ENCODE assay signal across 16 mouse cellular contexts in the genomic region with DNA sequence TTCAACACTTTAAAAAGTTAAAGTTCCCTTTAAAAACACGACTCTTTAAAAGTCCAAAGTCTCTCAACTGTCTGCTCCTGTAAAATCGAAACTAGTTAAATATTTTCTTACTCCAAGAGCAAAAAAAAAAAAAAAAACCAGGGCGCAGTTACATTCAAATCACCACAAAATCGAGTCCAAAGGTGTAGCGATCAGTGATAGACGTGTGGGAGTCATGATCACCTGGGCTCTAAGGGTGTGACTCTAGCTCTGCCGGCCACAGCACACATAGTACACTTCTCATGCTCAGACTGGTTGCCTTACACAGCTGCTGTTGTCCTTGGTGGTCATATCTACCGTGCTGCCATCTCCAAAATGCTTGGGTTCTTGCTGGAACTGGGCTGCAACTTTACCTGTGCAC. TPM values are rescaled to one million over a fixed set of nuclear protein-coding genes. Genes with fewer than 3 reads are reported as not detected.
DNase-seq lines count a peak whose midpoint lies in the region; ATAC-seq and TF ChIP-seq lines count a peak whose summit lies in the region.
"Had no signal": no experiment of that assay in that cellular context is flagged by ENCODE, and none has a peak within 500 bp of the region (broad histone marks: within the 10 kb centered on the region; RNA-seq: fewer than 3 reads in every experiment).

No protein-coding gene starts in this region.

- no peaks in the 10 kb centered on the region for H3K36me3 ChIP-seq in CH12.LX (replicated peaks in 1 of 2; ENCODE audit: control insufficient read depth in 1 of 2, insufficient read depth in 1 of 2, low read length in 1 of 2)
- no peaks in the 10 kb centered on the region for H3K36me3 ChIP-seq in intestine, embryonic 14.5 days (ENCODE audit: control insufficient read depth, insufficient read depth, low read length)
- H3K36me3 ChIP-seq in small intestine, adult 2 months (ENCODE audit: control insufficient read depth, insufficient read depth, low read length) = no peaks in the 10 kb centered on the region
- H3K36me3 ChIP-seq: forebrain, embryonic 15.5 days; limb, embryonic 12.5 days had no signal

- no peaks in the 10 kb centered on the region for H3K9me3 ChIP-seq in CH12.LX (replicated peaks; ENCODE audit: low read length)
- H3K9me3 ChIP-seq in intestine, embryonic 14.5 days (ENCODE audit: control insufficient read depth, low read length) = no peaks in the 10 kb centered on the region
- H3K9me3 ChIP-seq: forebrain, embryonic 15.5 days; limb, embryonic 12.5 days had no signal

- no peak overlapping the region for H3K4me2 ChIP-seq in CH12.LX (ENCODE audit: insufficient read depth, low read depth, poor library complexity, severe bottlenecking)
- H3K4me2 ChIP-seq in intestine, embryonic 14.5 days (ENCODE audit: low read length) = peak overlapping the region; percentile 22; the same call in 1 of the 2 replicates
- H3K4me2 ChIP-seq: forebrain, embryonic 15.5 days; hindbrain, embryonic 14.5 days; limb, embryonic 12.5 days had no signal

- no peak for DNase-seq in CH12.LX (ENCODE audit: extremely low read depth)
- peak; percentile 55 for DNase-seq in intestine, embryonic 14.5 days (ENCODE audit: low spot score)
- DNase-seq in kidney, postnatal 14 days = peak; percentile 27
- DNase-seq in urinary bladder, adult 18-20 months (ENCODE audit: low spot score in 2 of 2) = no peak
- DNase-seq in embryo, embryonic 10 days (ENCODE audit: low spot score) = no peak
- DNase-seq in natural killer cell, adult 2 months (ENCODE audit: low spot score in 2 of 2) = no peak
- DNase-seq: adrenal gland, postnatal 25 days; cerebellum, adult 8-10 months; heart, adult 2 months; retina, postnatal 1 day had no signal

- no peak overlapping the region for H3K4me3 ChIP-seq in CH12.LX (replicated peaks in 1 of 3; ENCODE audit: low read depth in 2 of 3, low read length in 2 of 3, poor library complexity in 1 of 3)
- H3K4me3 ChIP-seq in intestine, embryonic 14.5 days (ENCODE audit: low read depth, low read length) = no peak overlapping the region
- H3K4me3 ChIP-seq in small intestine, adult 2 months (ENCODE audit: low read depth, low read length) = no peak overlapping the region
- H3K4me3 ChIP-seq: forebrain, embryonic 15.5 days; heart, adult 2 months; limb, embryonic 12.5 days had no signal

- no peaks in the 10 kb centered on the region for H3K4me1 ChIP-seq in CH12.LX (ENCODE audit: control insufficient read depth in 1 of 2, insufficient read depth in 2 of 2)
- H3K4me1 ChIP-seq in intestine, embryonic 14.5 days (replicated peaks; ENCODE audit: control insufficient read depth, insufficient read depth, low read length) = no peaks in the 10 kb centered on the region
- peaks cover 2% of the 10 kb centered on the region; the same call in 1 of the 2 replicates for H3K4me1 ChIP-seq in small intestine, adult 2 months (ENCODE audit: control insufficient read depth, insufficient read depth, insufficient read length, low read length)
- H3K4me1 ChIP-seq: forebrain, embryonic 15.5 days; limb, embryonic 12.5 days had no signal

- in situ Hi-C loops in CH12.LX (cut with MboI; ENCODE audit: low pct_ligation_motif_present, low pct_unique_long_range_greater_than_20kb, low sequenced_read_pairs) = no loop called here

- TF ChIP-seq CTCF in CH12.LX (conservative IDR thresholded peaks at IDR 0.05 in 1 of 2, IDR thresholded peaks at IDR 0.05 in 1 of 2; ENCODE audit: low read depth in 2 of 2, low read length in 2 of 2) = no peak
- no peak for TF ChIP-seq CTCF in small intestine, adult 2 months (IDR thresholded peaks at IDR 0.05; ENCODE audit: extremely low read depth, insufficient read length, insufficient replicate concordance, low read depth, low read length)

- no peaks in the 10 kb centered on the region for H3K79me2 ChIP-seq in CH12.LX (replicated peaks; ENCODE audit: control insufficient read depth, extremely low read depth, insufficient read depth, poor library complexity, severe bottlenecking)

- dilution Hi-C loops in CH12.LX (cut with MboI; ENCODE audit: extremely low pct_ligation_motif_present, extremely low pct_unique_long_range_greater_than_20kb, low sequenced_read_pairs) = no loop called here

- ATAC-seq in intestine, embryonic 14.5 days (replicated peaks; ENCODE audit: low FRiP score, low TSS enrichment, low read depth) = peak; percentile 93
- ATAC-seq: activated CD4-positive, CD25-positive, alpha-beta regulatory T cell, adult 4 months; forebrain, embryonic 15.5 days; lung, postnatal 0 days had no signal

- TF ChIP-seq RAD21 in CH12.LX (IDR thresholded peaks at IDR 0.05; ENCODE audit: low read depth, low read length) = no peak

- 64% methylated on average over 8 of the region's 8 CpGs for WGBS in intestine, embryonic 14.5 days
- WGBS in small intestine, adult 2 months = 25% methylated on average over 8 of the region's 8 CpGs

- TF ChIP-seq EP300 in CH12.LX (IDR thresholded peaks at IDR 0.05; ENCODE audit: low read length) = no peak

- no peak for TF ChIP-seq POLR2A in CH12.LX (IDR thresholded peaks at IDR 0.05; ENCODE audit: low read depth, low read length)
- TF ChIP-seq POLR2A in small intestine, adult 2 months (IDR thresholded peaks at IDR 0.05; ENCODE audit: low read depth, low read length) = no peak

- H3K9ac ChIP-seq in CH12.LX (ENCODE audit: insufficient read depth, low read depth) = no peak overlapping the region
- H3K9ac ChIP-seq in intestine, embryonic 14.5 days (ENCODE audit: low read length) = no peak overlapping the region
- H3K9ac ChIP-seq: forebrain, embryonic 15.5 days; hindbrain, embryonic 14.5 days; limb, embryonic 12.5 days had no signal

- no peak overlapping the region for H3K27ac ChIP-seq in CH12.LX (ENCODE audit: insufficient read depth, low read depth)
- no peak overlapping the region for H3K27ac ChIP-seq in intestine, embryonic 14.5 days (ENCODE audit: low read depth)
- H3K27ac ChIP-seq in small intestine, adult 2 months (ENCODE audit: insufficient read depth, low read depth, low read length) = peak overlapping the region; percentile 83
- H3K27ac ChIP-seq: forebrain, embryonic 15.5 days; heart, adult 2 months; hindbrain, embryonic 14.5 days; limb, embryonic 12.5 days had no signal

- H3K27me3 ChIP-seq in CH12.LX (replicated peaks) = peaks cover 20% of the 10 kb centered on the region
- H3K27me3 ChIP-seq in intestine, embryonic 14.5 days (replicated peaks; ENCODE audit: control insufficient read depth, insufficient read depth, low read length) = no peaks in the 10 kb centered on the region; the same call in 1 of the 2 replicates
- H3K27me3 ChIP-seq in small intestine, adult 2 months (ENCODE audit: control insufficient read depth, insufficient read depth, low read length) = no peaks in the 10 kb centered on the region; the same call in 1 of the 2 replicates
- H3K27me3 ChIP-seq: forebrain, embryonic 15.5 days had no signal

TF ChIP-seq in CH12.LX, 34 proteins besides CTCF, POLR2A, EP300 and RAD21:
- TF ChIP-seq ZNF384 (IDR thresholded peaks at IDR 0.05; ENCODE audit: low read depth, low read length) (peak; percentile 66), TBP (conservative IDR thresholded peaks at IDR 0.05; ENCODE audit: low read depth, low read length) (no peak)

RNA-seq across cellular contexts. Expression of gene Fam120b, which starts 6.6 kb away (rescaled TPM):
- total RNA-seq in CH12.LX (2012; rRNA removed) (17.8 and 19.5 TPM in 2 replicates), CH12.LX (2014; rRNA removed) (17.2 and 18.7 TPM in 2 replicates)
- polyA plus RNA-seq in CH12.LX (2012; ENCODE audit: insufficient read length, low read depth) = 14.9 and 18.1 TPM in 2 replicates
- polyA plus RNA-seq in intestine, embryonic 14.5 days (2014; fragmentation: Nextera tagmentation; extraction: Ambion mirVana) = 29.6 and 31.1 TPM in 2 replicates
- polyA plus RNA-seq in small intestine, adult 2 months (2012; rRNA removed) = 5.3 and 7.6 TPM in 2 replicates

RNA-seq across cellular contexts. Expression of gene Dll1, which starts 12.7 kb away (rescaled TPM):
- total RNA-seq in CH12.LX (2012; rRNA removed) = 0.25 TPM in 1 of 2 replicates, not detected in the other
- total RNA-seq in CH12.LX (2014; rRNA removed) = 0.52 and 0.68 TPM in 2 replicates
- 0.14 and 0.29 TPM in 2 replicates for polyA plus RNA-seq in CH12.LX (2012; ENCODE audit: insufficient read length, low read depth)
- polyA plus RNA-seq in intestine, embryonic 14.5 days (2014; fragmentation: Nextera tagmentation; extraction: Ambion mirVana) = 20.0 and 24.1 TPM in 2 replicates
- 22.4 and 52.5 TPM in 2 replicates for polyA plus RNA-seq in small intestine, adult 2 months (2012; rRNA removed)

Comparison
In these comparisons a context has a peak if more than half of its experiments do, and no peak if none do; other contexts are left out.
1. DNase-seq: peak in intestine, embryonic 14.5 days (single experiment) and kidney, postnatal 14 days (single experiment); none in CH12.LX (single experiment), urinary bladder, adult 18-20 months (0 of 2), embryo, embryonic 10 days (single experiment) and natural killer cell, adult 2 months (0 of 2).
2. RNA of gene Dll1, which starts 12.7 kb away (polyA plus RNA-seq): 22.4 to 52.5 TPM in small intestine, adult 2 months and 20.0 to 24.1 TPM in intestine, embryonic 14.5 days; 0.14 to 0.29 TPM in CH12.LX; every median in the first group is over 10 times any median in the second.